Mouse (Mus musculus): Measurements from ENCODE around the gene Slc25a34. TPM values are rescaled to one million over a fixed set of nuclear protein-coding genes. Genes with fewer than 3 reads are reported as not detected.

Slc25a34 gene
- polyA plus RNA-seq, 1 experiment from 2014 or later = 0.08 TPM

DNA sequence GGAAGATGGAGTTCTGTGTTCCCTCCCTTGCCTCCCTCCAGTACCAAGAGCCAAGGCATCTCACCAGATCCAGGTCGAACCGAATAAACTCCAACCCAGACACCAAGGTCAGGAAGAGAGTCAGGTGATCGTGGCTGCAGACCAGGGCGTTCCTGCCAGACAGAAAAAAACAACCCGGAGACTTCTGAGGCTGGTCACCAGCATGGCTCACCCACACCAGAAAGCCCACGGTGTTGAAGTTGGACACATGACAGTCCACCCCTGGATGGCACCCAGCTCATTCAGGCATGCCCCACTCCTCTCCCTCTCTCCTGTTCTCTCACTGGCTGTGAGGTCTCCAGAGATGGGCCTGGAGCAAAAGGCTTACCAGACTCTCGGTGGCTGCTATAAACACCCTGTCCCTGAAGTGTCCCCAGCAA, 17.7 kb upstream of the Slc25a34 start:
- Histone ChIP-seq H3K9me3 (replicated peaks) (no peaks in the 10 kb centered on the region), H3K36me3 (ENCODE audit: poor library complexity, severe bottlenecking) (peaks cover 58% of the 10 kb centered on the region), H3K27ac (no peak overlapping the region), H3K4me2 (no peak overlapping the region), H3K4me1 (peaks cover 13% of the 10 kb centered on the region), H3K4me3 (no peak overlapping the region), H3K9ac (no peak overlapping the region), H3K27me3 (no peaks in the 10 kb centered on the region)
- no peak for ATAC-seq
- WGBS = 91% methylated on average over 7 of the region's 7 CpGs

GRCm38 (mm10) chr4:141639474-141639873, 15.9 kb upstream of the Slc25a34 start:
- H3K9me3 ChIP-seq (replicated peaks) = no peaks in the 10 kb centered on the region

GRCm38 (mm10) chr4:141636693-141637092, 13.1 kb upstream of the Slc25a34 start:
- Histone ChIP-seq H3K36me3 (ENCODE audit: poor library complexity, severe bottlenecking) (peaks cover 92% of the 10 kb centered on the region), H3K4me2 (no peak overlapping the region), H3K27ac (no peak overlapping the region), H3K27me3 (no peaks in the 10 kb centered on the region), H3K9ac (no peak overlapping the region), H3K9me3 (replicated peaks) (no peaks in the 10 kb centered on the region), H3K4me3 (no peak overlapping the region), H3K4me1 (no peaks in the 10 kb centered on the region)
- ATAC-seq = no peak
- 97% methylated on average over 5 of the region's 5 CpGs for WGBS

More at GRCm38 (mm10) chr4:141639474-141639873, 15.9 kb upstream of the Slc25a34 start:
- no peaks in the 10 kb centered on the region for H3K27me3 ChIP-seq
- no peak overlapping the region for H3K27ac ChIP-seq
- H3K9ac ChIP-seq = no peak overlapping the region
- H3K4me3 ChIP-seq = no peak overlapping the region
- no peak for ATAC-seq
- H3K4me1 ChIP-seq = peaks cover 13% of the 10 kb centered on the region
- no peak overlapping the region for H3K4me2 ChIP-seq
- WGBS = 55% methylated on average over 11 of the region's 11 CpGs
- H3K36me3 ChIP-seq (ENCODE audit: poor library complexity, severe bottlenecking) = peaks cover 74% of the 10 kb centered on the region

DNA sequence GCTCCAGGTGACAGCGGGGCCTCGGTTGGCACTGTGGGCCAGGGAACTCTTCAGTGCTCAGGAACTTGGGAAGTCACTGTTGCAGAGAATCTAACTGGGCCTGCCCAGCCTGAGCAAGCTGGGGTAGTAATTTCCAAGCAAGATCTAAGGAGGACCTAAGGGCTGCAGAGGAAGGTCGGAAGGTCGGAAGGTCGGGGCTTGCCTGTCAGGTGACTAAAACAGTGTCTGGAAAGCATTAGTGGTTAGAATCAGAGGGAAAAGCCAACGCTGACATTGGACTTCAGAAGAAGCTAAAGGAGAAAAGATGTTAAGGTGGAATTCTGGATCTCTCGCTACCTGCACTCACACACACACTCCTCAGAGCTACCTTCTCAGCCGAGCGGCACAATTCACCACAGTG, 12.4 kb upstream of the Slc25a34 start:
- 88% methylated on average over 9 of the region's 9 CpGs for whole genome bisulfite sequencing
- Histone ChIP-seq H3K4me3 (no peak overlapping the region), H3K27ac (no peak overlapping the region), H3K9ac (no peak overlapping the region), H3K4me2 (no peak overlapping the region), H3K27me3 (no peaks in the 10 kb centered on the region), H3K4me1 (no peaks in the 10 kb centered on the region), H3K9me3 (replicated peaks) (no peaks in the 10 kb centered on the region), H3K36me3 (ENCODE audit: poor library complexity, severe bottlenecking) (peaks cover 92% of the 10 kb centered on the region)
- ATAC-seq = no peak

DNA sequence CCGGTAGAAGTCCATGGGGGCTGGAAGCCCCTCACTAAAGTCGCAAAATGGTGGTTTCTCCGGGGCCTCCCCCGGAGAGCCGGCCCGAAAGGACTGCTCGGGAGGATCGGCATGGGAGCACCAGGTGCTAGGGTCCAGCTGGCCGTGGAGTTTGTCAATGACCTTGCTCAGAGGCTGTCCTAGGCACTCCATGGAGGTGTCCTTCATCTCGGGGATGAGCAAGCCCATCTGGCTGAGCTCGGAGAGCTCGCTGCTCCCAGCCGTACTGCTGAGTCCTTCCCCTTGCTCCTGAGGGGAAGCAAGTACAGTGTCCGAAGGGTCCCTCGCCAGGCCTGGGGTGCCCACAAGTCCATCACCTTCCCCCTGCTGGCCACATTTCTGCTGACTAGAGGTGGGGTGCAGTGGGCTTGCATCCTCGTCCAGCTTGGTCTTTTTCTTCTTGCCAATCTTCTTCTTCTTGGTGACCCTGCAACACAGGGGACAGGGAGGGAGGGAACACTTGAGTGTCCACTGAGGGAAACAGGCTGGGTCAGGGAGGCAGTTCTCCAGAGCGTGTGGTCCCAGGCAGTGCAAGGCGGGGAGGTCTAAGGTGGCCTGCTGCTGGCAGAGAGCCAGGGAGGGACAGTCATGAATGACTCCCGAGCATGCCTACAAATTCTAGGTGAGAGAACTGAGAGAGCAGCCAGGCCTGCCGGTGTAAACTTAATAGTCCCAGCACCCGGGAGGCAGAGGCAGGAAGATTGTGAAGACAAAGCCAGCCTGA, 8.7 kb upstream of the Slc25a34 start:
- peaks cover 98% of the 10 kb centered on the region for H3K36me3 ChIP-seq (ENCODE audit: poor library complexity, severe bottlenecking)
- no peaks in the 10 kb centered on the region for H3K4me1 ChIP-seq
- WGBS = 97% methylated on average over 21 of the region's 21 CpGs
- H3K9me3 ChIP-seq (replicated peaks) = no peaks in the 10 kb centered on the region
- ATAC-seq = no peak
- H3K4me2 ChIP-seq = no peak overlapping the region
- no peak overlapping the region for H3K4me3 ChIP-seq
- H3K9ac ChIP-seq = no peak overlapping the region
- no peaks in the 10 kb centered on the region for H3K27me3 ChIP-seq
- H3K27ac ChIP-seq = no peak overlapping the region

GRCm38 (mm10) chr4:141631250-141631649, 7.6 kb upstream of the Slc25a34 start:
- Histone ChIP-seq H3K4me3 (no peak overlapping the region), H3K9me3 (replicated peaks) (no peaks in the 10 kb centered on the region), H3K4me1 (no peaks in the 10 kb centered on the region), H3K9ac (no peak overlapping the region), H3K27me3 (no peaks in the 10 kb centered on the region), H3K27ac (no peak overlapping the region), H3K36me3 (ENCODE audit: poor library complexity, severe bottlenecking) (peaks cover 95% of the 10 kb centered on the region), H3K4me2 (no peak overlapping the region)
- ATAC-seq = no peak
- WGBS = 97% methylated on average over 20 of the region's 20 CpGs

- no peak for ATAC-seq
- Histone ChIP-seq H3K4me3 (no peak overlapping the region), H3K4me2 (no peak overlapping the region), H3K9ac (no peak overlapping the region), H3K9me3 (replicated peaks) (no peaks in the 10 kb centered on the region), H3K27ac (no peak overlapping the region), H3K4me1 (no peaks in the 10 kb centered on the region), H3K27me3 (no peaks in the 10 kb centered on the region), H3K36me3 (ENCODE audit: poor library complexity, severe bottlenecking) (peaks cover 94% of the 10 kb centered on the region)
- WGBS = 93% methylated on average over 11 of the region's 11 CpGs
Measured at GRCm38 (mm10) chr4:141630021-141630420, 6.4 kb upstream of the Slc25a34 start.

DNA sequence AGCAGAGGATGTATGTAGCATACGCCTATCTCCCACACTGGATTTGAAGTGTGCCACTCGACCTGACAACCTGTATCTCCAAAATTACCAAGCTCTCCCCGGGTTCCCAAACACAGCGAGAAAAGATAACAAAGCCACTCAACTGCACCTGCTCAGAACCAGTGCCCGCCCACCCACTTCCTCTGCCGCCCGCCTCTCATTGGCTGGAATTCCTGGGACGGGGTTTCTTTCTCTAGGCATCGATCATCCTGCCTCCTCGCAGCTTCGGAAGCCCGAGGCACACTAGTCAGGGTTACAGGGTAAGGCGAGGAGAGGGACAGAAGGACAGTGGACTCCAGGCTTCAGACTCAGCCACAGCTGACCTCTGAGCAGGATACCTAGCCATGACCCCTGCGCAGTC, 5.0 kb upstream of the Slc25a34 start:
- no peak for ATAC-seq
- no peak overlapping the region for H3K4me2 ChIP-seq
- no peaks in the 10 kb centered on the region for H3K9me3 ChIP-seq (replicated peaks)
- no peaks in the 10 kb centered on the region for H3K4me1 ChIP-seq
- H3K9ac ChIP-seq = no peak overlapping the region
- 83% methylated on average over 14 of the region's 14 CpGs for WGBS
- H3K27ac ChIP-seq = no peak overlapping the region
- H3K27me3 ChIP-seq = no peaks in the 10 kb centered on the region
- H3K36me3 ChIP-seq (ENCODE audit: poor library complexity, severe bottlenecking) = peaks cover 90% of the 10 kb centered on the region
- no peak overlapping the region for H3K4me3 ChIP-seq

GRCm38 (mm10) chr4:141627502-141627901, 3.9 kb upstream of the Slc25a34 start:
- ATAC-seq = no peak
- Histone ChIP-seq H3K27me3 (no peaks in the 10 kb centered on the region), H3K27ac (no peak overlapping the region), H3K9me3 (replicated peaks) (no peaks in the 10 kb centered on the region), H3K9ac (no peak overlapping the region), H3K4me3 (no peak overlapping the region), H3K36me3 (ENCODE audit: poor library complexity, severe bottlenecking) (peaks cover 78% of the 10 kb centered on the region), H3K4me1 (no peaks in the 10 kb centered on the region), H3K4me2 (no peak overlapping the region)
- WGBS = 90% methylated on average over 5 of the region's 5 CpGs

DNA sequence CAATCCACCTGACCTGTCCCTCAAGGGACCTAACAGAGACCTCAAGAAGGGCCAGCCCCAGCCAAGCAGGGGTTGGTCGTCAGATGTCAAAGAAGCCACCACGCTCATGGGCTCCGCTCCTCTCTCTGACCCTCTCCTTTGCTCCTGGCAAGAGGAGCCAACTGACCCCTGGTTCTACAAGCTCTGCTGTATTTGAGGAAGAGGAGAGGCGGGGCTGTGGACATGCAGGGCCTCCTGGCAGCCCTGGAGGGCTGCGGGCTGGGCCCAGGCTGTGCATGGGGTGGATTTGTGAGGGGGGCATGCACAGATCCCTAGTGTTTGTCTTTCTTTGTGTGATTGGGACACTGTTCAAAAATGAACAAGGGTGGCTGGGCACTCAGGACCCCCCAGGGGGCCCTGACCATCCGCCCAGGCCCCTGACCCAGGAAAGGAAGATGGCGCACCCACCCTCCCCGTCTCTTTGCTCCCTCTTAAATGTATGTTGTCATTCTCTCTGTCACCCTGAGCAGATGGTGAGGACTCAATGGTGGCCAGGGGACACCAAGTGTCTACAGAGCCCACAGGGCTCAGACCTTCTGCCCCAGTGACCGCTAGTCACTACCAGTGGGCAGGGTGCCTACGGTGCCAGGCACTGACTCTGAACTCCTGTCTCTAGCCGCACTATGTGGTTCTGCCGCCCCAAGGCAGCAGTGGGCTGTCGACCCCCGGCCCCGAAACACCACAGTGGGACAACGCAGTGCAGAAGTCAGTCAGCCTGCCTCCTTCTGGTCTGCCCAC, 2.3 kb upstream of the Slc25a34 start:
- Histone ChIP-seq H3K9ac (no peak overlapping the region), H3K36me3 (ENCODE audit: poor library complexity, severe bottlenecking) (peaks cover 63% of the 10 kb centered on the region), H3K4me1 (no peaks in the 10 kb centered on the region), H3K4me2 (no peak overlapping the region), H3K27me3 (no peaks in the 10 kb centered on the region), H3K27ac (no peak overlapping the region), H3K9me3 (replicated peaks) (no peaks in the 10 kb centered on the region), H3K4me3 (no peak overlapping the region)
- whole genome bisulfite sequencing = 91% methylated on average over 16 of the region's 16 CpGs
- no peak for ATAC-seq

DNA sequence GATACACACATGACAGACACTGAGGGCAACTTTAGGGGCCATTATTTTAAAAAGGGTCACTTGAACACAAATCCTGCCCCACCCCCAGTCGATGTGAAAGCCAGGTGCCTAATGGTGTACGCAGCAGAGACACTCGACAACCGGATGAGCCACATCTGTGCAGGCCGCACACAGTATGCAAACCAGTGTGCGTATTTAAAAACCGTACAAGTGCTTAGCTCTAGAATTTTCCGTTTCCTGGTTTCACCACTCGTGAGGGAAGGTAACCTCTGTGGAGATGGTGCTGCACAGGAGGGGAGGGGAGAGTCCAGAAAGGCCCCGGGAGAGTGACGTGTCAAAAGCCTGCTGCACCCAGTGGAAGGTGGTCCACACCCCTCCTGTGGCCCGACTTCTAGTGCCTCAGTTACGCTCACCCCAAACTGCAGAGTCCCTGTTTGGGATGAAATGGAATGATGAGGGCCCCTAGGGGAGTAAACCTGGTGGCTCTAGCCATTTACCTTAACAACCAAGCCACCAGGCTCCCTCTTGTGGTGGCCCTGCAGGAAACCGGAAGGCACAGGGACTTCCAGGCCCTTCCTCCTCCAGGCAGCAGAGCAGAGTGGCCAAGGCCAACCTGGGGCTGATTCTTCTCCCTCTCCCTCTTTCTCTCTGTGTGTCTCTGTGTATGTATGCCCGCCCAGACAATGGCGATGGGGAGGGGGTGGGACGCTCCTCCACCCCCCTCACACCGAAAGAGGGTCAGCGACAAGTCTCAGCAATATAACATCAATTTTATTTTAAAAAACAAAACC, 1.6 kb upstream of the Slc25a34 start:
- H3K4me2 ChIP-seq = no peak overlapping the region
- H3K9me3 ChIP-seq (replicated peaks) = no peaks in the 10 kb centered on the region
- WGBS = 76% methylated on average over 19 of the region's 19 CpGs
- no peak overlapping the region for H3K27ac ChIP-seq
- H3K9ac ChIP-seq = no peak overlapping the region
- H3K27me3 ChIP-seq = no peaks in the 10 kb centered on the region
- no peaks in the 10 kb centered on the region for H3K4me1 ChIP-seq
- H3K36me3 ChIP-seq (ENCODE audit: poor library complexity, severe bottlenecking) = peaks cover 55% of the 10 kb centered on the region
- ATAC-seq = no peak
- no peak overlapping the region for H3K4me3 ChIP-seq

- Histone ChIP-seq H3K9ac (no peak overlapping the region), H3K27ac (no peak overlapping the region), H3K4me3 (no peak overlapping the region), H3K36me3 (ENCODE audit: poor library complexity, severe bottlenecking) (peaks cover 44% of the 10 kb centered on the region), H3K4me1 (no peaks in the 10 kb centered on the region), H3K27me3 (no peaks in the 10 kb centered on the region), H3K9me3 (replicated peaks) (no peaks in the 10 kb centered on the region), H3K4me2 (no peak overlapping the region)
- WGBS = 90% methylated on average over 8 of the region's 8 CpGs
- ATAC-seq = no peak
Measured at GRCm38 (mm10) chr4:141624134-141624533, 513 bp upstream of the Slc25a34 start.
